Mouse (Mus musculus) cerebellum, adult 8-10 months (tissue): ENCODE measurements at regions not wholly inside any gene's neighbourhood (a gene's known extent, or its start where the extent isn't known, plus 50 kb on each side); places are given as distances from the start of the nearest gene placed in this dataset.

ENCODE experiments used
- DNase-seq: peaks from one replicate; pipeline ENCODE4 v3.0.0; 2022

GRCm38 (mm10) chr15:61136781-61137180 is 214.0 kb upstream of the A1bg start:
- DNase-seq: no peak

DNA sequence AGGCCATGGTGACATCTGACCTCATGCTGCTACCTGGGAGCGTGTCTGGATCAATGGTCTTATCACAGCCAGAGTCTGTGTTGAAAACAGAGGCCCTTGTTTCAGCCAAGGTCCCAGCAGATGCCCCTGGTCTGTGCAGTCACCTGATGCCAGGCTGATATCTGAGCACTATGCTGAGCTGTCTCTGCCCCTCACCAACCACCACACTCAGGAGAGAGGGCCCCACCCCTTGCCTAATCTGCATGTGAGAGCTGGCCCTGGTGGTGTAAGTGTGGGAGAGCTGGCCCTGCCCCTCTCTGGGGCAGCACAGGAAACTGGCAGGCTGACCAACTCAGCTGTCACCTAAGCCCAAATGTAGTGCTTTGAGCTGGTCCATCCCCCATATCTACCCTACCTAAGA is 210.5 kb upstream of the A1bg start:
- DNase-seq: no peak

DNA sequence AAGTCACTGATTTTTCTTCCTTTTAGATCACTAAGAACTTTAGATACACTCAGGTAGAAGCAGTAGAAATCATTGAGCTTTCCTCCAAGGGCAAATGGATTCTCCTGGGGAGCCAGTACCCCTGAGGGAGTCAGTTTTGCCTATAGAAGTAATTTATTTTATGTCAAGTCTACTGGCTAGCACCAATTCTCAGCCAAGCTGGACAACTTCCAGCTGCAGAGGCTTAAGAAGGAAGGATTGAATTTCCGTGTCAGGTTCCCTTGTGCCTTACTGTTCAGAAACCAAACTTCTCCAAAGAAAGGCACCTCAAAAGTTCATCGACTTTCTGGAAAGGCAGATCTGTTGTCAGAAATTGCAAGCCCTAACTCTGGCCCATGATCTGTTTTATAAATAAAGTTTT is 205.2 kb upstream of the A1bg start:
- DNase-seq: no peak

DNA sequence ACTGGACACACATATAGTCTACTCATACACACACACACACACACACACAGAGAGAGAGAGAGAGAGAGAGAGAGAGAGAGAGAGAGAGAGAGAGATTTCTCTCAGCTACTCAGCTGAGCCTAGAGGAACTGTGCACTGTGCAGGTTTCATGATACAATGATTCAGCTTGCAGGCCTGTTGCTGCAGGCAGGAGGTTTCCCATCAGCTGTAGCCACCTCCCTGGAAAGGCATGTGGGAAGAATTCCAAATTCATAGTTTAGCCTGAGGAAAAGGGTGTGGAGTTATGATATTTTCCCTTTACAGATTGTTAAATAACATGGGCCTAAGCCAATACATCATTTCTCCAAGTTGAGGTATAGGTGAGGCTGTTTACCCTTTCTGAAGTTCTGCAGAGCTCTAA is 204.3 kb upstream of the A1bg start:
- no peak for DNase-seq

DNA sequence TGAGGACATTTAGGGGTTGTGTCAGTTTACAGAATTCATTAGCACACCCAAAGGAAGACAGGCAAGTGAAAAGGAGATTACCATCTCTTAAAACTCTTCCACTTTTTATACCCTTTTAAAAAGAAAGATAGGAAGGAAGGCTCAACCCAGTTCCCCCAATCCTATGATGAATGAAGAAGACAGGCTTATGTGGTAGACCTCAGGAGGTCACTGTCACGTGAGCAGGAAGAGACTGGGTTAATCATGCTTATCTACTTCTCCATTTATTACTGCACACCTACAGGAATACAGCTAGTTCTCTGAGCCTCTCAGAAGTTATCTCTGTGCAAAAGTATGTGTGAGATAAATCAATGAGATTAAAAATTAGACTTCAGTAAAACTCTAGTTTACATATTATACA is 194.1 kb upstream of the A1bg start:
- DNase-seq: no peak

DNA sequence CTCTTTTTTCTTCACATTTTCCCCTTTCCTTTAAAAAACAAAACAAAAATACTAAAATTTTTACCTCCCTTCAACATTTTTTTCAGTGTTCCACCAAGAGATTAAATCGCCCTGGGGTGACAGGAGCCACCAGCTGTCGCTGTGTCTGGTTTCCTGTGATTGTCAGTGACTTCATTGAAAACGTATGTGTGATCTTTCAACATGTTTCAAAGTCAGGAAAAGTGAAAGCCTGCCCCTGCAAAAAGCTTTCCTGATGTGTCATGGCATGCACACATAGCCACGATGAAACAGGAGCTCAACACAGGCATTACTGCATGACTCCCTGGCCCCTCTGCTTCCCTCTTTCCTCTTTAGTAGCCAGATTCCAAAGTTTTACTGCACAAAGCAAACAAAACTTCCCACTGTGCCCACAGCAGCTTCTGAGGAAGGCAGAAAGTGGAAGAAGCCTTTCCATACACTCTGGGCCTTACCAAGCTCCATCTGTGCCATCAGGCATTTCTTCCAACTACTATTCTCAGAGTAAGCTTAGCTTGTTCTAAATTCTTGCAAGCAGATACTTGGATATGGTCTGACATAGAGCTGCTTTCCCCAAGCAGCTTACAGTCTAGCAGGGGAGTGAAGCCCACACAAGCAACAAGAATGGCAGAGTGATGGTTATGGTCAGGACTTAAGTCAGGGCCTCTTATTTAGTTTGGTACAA is 186.8 kb upstream of the A1bg start:
- no peak for DNase-seq

- no peak for DNase-seq
These were observed 186.1 kb upstream of the A1bg start for GRCm38 (mm10) chr15:61108957-61109356.

DNA sequence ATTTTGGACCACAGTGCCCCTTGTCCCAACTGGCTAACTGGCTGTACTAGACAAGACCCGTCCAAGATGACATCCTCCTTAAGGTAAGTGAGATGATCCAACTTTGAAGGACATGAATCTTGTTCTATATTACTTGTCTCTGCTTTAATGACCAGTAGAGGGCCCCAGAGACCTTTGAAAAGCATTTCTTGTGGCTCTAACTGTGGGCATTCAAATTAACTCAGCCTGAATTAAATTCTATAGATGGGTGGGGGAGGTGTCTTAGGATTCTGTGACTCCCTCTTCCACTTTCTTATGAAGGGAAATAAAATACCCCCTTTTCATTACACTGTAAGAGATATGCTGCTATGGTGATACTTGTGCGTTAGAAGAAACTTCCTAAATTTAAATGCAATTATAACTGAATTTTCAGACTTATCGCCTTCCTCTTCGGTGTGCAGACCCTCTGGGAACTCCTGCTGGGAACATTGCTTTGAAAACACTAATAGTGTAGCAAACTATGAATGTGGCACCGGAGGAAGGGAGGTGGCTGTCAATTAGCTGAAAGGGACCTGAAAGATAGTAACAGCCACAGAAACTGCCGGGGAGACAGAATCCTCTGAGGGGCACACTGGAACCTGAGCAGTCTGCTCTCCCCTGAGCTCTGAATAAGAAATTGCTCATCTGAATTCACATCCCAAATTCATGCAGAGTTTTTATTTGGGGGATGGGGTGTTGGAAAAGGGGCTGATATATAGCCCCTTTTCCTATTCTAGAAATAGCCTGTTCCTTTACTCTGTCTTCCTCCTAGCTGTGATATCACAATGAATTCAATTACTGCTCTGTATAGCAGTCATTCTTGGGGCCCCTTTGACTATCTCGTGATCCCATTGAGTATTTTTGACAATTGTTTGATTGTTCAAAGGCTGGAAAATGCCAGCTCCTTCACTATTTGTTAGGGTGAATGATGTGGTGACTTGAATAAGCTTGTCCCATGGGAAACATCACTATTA is 179.9 kb upstream of the A1bg start:
- peak; percentile 4 for DNase-seq

- no peak for DNase-seq
These were observed 178.0 kb upstream of the A1bg start for GRCm38 (mm10) chr15:61100807-61101206.

- DNase-seq: no peak
These were observed 176.2 kb upstream of the A1bg start for GRCm38 (mm10) chr15:61098968-61099367.

GRCm38 (mm10) chr15:61098519-61098918 is 175.7 kb upstream of the A1bg start:
- no peak for DNase-seq

DNA sequence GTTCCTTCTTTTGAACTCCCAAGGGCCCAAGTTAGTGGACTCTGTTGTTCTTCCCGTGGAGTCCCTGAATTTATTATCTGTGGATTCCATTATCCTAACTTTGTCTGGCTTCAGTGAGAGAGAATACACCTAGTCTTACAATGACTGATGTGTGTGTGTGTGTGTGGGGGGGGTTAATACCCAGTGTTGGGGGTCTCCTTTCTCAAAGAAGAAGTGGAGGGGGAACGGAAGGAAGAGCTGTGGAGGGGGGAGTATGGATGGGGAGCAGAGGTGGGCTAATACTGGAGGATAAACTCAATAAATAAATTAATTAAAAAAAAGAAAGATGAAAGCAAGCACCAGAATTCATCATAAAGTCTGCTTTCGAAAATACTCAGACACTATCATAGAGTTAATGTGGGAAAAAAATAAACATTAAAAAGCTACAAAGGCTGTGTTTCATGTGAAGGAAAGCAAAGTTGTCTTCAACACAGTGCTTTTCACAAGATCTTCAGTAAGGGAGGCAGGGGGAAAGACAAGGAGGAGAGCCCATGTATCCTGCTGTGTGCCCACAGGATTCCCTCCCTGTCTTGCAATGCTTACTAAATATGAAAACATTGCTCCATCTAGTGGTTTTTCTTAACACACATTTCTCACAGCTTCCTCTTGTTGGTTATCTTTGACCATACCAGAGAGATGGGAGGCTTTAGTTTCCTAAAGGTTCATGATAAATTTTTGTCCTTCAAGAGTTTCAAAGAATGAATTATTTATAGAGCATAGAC is 173.4 kb upstream of the A1bg start:
- DNase-seq: no peak

GRCm38 (mm10) chr15:61055017-61055609 is 132.3 kb upstream of the A1bg start:
- DNase-seq: no peak

GRCm38 (mm10) chr15:61051363-61051762 is 128.6 kb upstream of the A1bg start:
- DNase-seq: no peak

- no peak for DNase-seq
These were observed 86.7 kb upstream of the A1bg start for GRCm38 (mm10) chr15:61009509-61009908.

DNA sequence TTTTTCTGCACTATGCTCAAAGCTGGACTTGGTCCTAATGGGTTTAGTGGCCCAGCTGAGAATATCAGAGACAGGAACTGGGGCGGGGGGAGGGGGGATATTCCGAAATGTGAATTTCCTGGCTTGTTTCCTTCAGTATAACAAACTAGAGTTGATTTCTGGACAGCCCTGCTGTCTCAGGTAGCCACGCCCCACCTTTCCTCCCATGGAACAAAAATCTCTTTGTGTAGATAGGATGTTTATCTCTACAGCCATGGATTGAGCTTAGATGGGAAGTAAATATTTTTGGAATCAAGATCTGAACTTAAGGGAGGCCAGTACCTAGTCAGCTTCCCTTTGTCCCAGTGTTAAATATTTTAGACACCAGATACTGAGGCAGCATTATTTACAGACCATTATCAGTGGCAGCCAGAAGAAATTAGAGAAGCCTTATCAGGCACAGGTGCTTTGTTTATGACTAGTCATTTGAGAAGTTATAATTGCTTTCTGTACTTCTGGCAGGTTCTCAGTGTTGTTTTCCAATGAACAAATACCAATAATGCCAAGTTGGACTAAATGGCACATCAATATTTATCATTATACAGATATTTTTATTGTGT is 84.7 kb upstream of the A1bg start:
- DNase-seq: no peak

- DNase-seq: no peak
These were observed 83.8 kb upstream of the A1bg start for GRCm38 (mm10) chr15:61006608-61007007.

DNA sequence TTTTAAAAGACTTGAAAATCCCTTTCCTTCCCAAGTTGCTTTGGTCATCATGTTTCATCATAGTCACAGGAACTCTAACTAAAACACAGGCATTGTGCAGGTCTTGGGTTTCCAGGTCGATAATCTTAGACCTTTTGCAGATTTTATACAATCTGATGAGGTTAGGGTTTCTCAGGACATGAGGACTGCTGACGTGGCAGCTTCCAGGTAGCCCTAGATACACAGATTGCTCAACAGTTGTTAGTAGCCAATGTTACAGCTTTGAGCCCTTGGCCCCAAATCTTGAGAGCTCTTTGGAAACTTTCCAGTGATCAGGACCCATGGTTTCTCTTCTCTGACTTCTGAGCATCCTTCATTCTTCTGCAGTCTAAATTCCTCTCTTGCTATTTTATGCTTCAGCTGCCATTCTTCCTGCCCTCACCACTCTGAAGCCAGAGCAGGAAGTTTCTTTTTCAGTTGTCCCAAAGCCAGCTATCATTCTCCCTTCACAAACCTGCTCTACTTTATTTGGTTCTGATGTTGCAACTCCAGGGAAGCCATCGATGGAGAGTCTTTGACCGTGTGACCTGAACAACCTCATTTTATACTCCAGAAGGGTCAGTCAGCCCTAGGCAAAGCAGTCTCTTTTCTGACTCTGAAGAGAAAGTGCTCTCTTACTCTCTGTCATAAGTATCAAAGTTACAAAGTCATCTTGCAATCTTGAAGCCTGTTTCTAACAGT is 71.3 kb upstream of the A1bg start:
- DNase-seq: no peak

- no peak for DNase-seq
These were observed 70.6 kb upstream of the A1bg start for GRCm38 (mm10) chr15:60993394-60993793.

DNA sequence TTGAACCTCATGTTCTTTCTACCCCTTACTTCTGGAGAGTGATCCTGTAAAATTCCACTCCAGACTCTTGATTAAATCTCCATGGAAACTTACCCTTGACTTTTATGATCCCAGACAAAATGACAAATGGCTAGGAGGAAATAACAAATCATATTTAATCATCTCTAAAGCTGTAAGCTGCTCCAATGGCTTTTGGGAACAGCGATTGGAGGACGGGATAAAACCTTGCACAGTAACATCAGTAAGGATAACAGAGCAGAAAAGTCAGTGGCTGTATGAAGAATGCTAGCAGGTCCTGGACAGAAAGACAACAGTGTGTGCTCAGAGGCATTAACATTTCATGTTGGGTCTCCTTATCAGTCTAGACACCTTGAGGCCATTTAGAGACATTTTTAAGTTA is 59.8 kb upstream of the A1bg start:
- DNase-seq: no peak
